In the genomic region with DNA sequence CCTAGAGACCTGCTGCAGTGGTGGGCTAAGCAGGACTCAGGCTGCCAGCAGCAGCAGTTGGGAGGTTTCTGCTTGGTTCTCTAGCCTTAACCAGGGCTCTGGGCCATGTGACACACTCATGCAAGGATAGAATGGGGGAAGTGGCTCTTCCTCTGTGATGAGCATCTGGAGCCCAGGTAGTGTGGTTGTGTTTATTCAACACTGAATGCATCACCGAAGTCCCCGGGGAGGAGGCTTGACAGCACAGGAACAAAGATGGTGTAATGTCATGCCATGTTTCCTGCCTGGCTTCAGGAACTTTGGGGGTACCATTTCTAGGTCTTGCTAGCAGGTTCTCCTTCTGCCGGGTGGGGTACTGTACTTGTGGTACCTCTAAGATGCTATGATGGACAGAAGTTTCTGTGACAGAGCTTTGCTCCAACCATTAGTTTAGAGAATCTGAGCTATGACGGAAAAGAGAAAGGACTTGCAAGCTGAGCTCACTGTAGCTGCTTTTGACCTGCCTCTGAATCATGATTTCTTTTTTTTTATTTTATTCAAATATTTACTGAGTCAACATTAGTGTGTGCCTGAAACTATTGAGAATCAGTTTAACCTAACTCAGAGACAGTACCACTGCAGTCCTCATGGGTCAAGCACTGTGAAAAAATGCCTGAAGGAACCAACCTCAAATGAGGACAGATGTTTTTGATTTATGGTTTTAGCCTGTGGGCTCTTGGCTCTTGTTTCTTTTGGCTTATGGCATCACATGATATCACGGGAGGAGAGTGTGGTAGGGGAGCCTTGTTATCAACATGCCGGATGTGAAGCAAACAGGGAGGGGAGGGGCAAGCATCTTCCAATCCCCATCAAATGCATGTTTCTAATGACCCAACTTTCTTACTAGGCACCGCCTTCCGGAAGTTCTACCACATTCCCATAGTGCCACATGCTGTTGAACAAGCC, we compare ENCODE assay signal across 30 mouse cellular contexts.
A peak's percentile ranks its signal among the peaks of the same experiment; 100 is the strongest.
DNase-seq lines count a peak whose midpoint lies in the region; ATAC-seq and TF ChIP-seq lines count a peak whose summit lies in the region.
"Had no signal": no experiment of that assay in that cellular context is flagged by ENCODE, and none has a peak within 500 bp of the region (broad histone marks: within the 10 kb centered on the region; RNA-seq: fewer than 3 reads in every experiment).

No protein-coding gene starts in this region.

- H3K27ac ChIP-seq in lung, embryonic 14.5 days (ENCODE audit: low read depth) = no peak overlapping the region
- H3K27ac ChIP-seq: embryonic facial prominence, embryonic 13.5 days; forebrain, embryonic 13.5 days; hindbrain, embryonic 12.5 days; liver, embryonic 14.5 days; lung, embryonic 15.5 days; neural tube, embryonic 12.5 days had no signal

- no peaks in the 10 kb centered on the region for H3K4me1 ChIP-seq in lung, embryonic 14.5 days (ENCODE audit: insufficient read depth)
- H3K4me1 ChIP-seq: forebrain, embryonic 13.5 days; hindbrain, embryonic 12.5 days; neural tube, embryonic 12.5 days had no signal

- H3K9ac ChIP-seq in lung, embryonic 14.5 days = no peak overlapping the region
- H3K9ac ChIP-seq: embryonic facial prominence, embryonic 13.5 days; forebrain, embryonic 13.5 days; hindbrain, embryonic 12.5 days; liver, embryonic 14.5 days; lung, embryonic 15.5 days; neural tube, embryonic 12.5 days had no signal

- WGBS in lung, embryonic 14.5 days = 60% methylated on average over 8 of the region's 8 CpGs

- no peaks in the 10 kb centered on the region for H3K9me3 ChIP-seq in lung, embryonic 14.5 days (ENCODE audit: low read depth, low read length)
- H3K9me3 ChIP-seq: forebrain, embryonic 13.5 days; G1E; hindbrain, embryonic 12.5 days; lung, embryonic 15.5 days had no signal

- no peaks in the 10 kb centered on the region for H3K27me3 ChIP-seq in lung, embryonic 14.5 days (ENCODE audit: insufficient read depth, low read length)
- H3K27me3 ChIP-seq: embryonic facial prominence, embryonic 13.5 days; forebrain, embryonic 13.5 days; hindbrain, embryonic 12.5 days; lung, embryonic 15.5 days; neural tube, embryonic 12.5 days; Patski had no signal

- no peaks in the 10 kb centered on the region for H3K36me3 ChIP-seq in lung, embryonic 14.5 days (ENCODE audit: insufficient read depth)
- H3K36me3 ChIP-seq: embryonic facial prominence, embryonic 13.5 days; G1E; hindbrain, embryonic 12.5 days; lung, embryonic 15.5 days; neural tube, embryonic 12.5 days had no signal

- ATAC-seq in lung, embryonic 14.5 days (ENCODE audit: insufficient read depth) = peak; percentile 49
- ATAC-seq: forebrain, embryonic 13.5 days; intestine, postnatal 0 days; midbrain, embryonic 16.5 days; Patski had no signal

- no peak for TF ChIP-seq CTCF in lung, embryonic 14.5 days (IDR thresholded peaks at IDR 0.05; ENCODE audit: low read depth)

- no peak overlapping the region for H3K4me3 ChIP-seq in lung, embryonic 14.5 days (ENCODE audit: low read depth, low read length)
- H3K4me3 ChIP-seq: embryonic facial prominence, embryonic 13.5 days; forebrain, embryonic 13.5 days; hindbrain, embryonic 12.5 days; lung, embryonic 15.5 days; neural tube, embryonic 12.5 days had no signal

- DNase-seq in lung, embryonic 14.5 days = no peak
- no peak for DNase-seq in lung, postnatal 4 days
- DNase-seq in 3134 (ENCODE audit: extremely low read depth, insufficient read length, low spot score) (peak; percentile 21), 3T3-L1 (ENCODE audit: low read depth, low spot score) (peak; percentile 98)
- DNase-seq in fibroblast of lung, adult 2 months (ENCODE audit: low read depth) = peak; percentile 94
- no peak for DNase-seq in natural killer cell, adult 2 months (ENCODE audit: low spot score in 2 of 2)
- no peak for DNase-seq in spleen, postnatal 4 days (ENCODE audit: low spot score in 2 of 2)
- DNase-seq: adrenal gland, postnatal 14 days; cerebellum, adult 11 months; cerebellum, adult 9-10 months; cerebellum, postnatal 36 days; gastrocnemius, postnatal 14 days; heart, postnatal 36 days; kidney, adult 9 months; kidney, postnatal 25 days; right cerebral cortex, adult 18-20 months; right cerebral cortex, postnatal 4 days; thymus, postnatal 4 days had no signal

- no peak overlapping the region for H3K4me2 ChIP-seq in lung, embryonic 14.5 days
- H3K4me2 ChIP-seq: embryonic facial prominence, embryonic 13.5 days; forebrain, embryonic 13.5 days; heart, embryonic 11.5 days; hindbrain, embryonic 12.5 days; lung, embryonic 15.5 days; midbrain, embryonic 11.5 days; neural tube, embryonic 12.5 days had no signal

Comparison
In these comparisons a context has a peak if more than half of its experiments do, and no peak if none do; other contexts are left out.
1. DNase-seq: peak in 3134 (single experiment), 3T3-L1 (single experiment) and fibroblast of lung, adult 2 months (single experiment); none in lung, embryonic 14.5 days (single experiment), lung, postnatal 4 days (0 of 2), natural killer cell, adult 2 months (0 of 2) and spleen, postnatal 4 days (0 of 2).